Mouse (Mus musculus): ENCODE data around the gene Ccdc162. TPM values are rescaled to one million over a fixed set of nuclear protein-coding genes. Genes with fewer than 3 reads are reported as not detected.
A peak's percentile ranks its signal among the peaks of the same experiment; 100 is the strongest.

The Ccdc162 gene
- polyA plus RNA-seq, 1 experiment: 5.0 TPM

GRCm38 (mm10) chr10:41561701-41562395, 154.6 kb downstream of the Ccdc162 start:
- no peaks in the 10 kb centered on the region for H3K79me2 ChIP-seq (ENCODE audit: control insufficient read depth, insufficient read depth)
- H3K27me3 ChIP-seq (ENCODE audit: control insufficient read depth, insufficient read depth, insufficient read length): no peaks in the 10 kb centered on the region
- no peak overlapping the region for H3K4me3 ChIP-seq
- H3ac ChIP-seq (ENCODE audit: control insufficient read depth, insufficient read length): no peak overlapping the region
- H3K36me3 ChIP-seq (ENCODE audit: control insufficient read depth, insufficient read depth): no peaks in the 10 kb centered on the region
- TF ChIP-seq USF1 (IDR thresholded peaks at IDR 0.05; ENCODE audit: low read depth) (no peak), MYOD1 (IDR thresholded peaks at IDR 0.05; ENCODE audit: control insufficient read depth in 1 of 3, insufficient read length in 2 of 3, low read depth in 2 of 3) (no peak), SRF (IDR thresholded peaks at IDR 0.05; ENCODE audit: control insufficient read depth, insufficient read length, low read depth) (no peak), TCF12 (IDR thresholded peaks at IDR 0.05; ENCODE audit: insufficient read depth, poor library complexity, severe bottlenecking) (no peak), POLR2A (IDR thresholded peaks at IDR 0.05; ENCODE audit: insufficient read length, low read depth) (no peak), MAX (IDR thresholded peaks at IDR 0.05; ENCODE audit: low read depth) (no peak), MYOG (IDR thresholded peaks at IDR 0.05; ENCODE audit: control insufficient read depth in 1 of 3, insufficient read depth in 1 of 3, insufficient read length in 2 of 3, low read depth in 2 of 3) (no peak), REST (IDR thresholded peaks at IDR 0.05; ENCODE audit: insufficient read depth, insufficient read length) (no peak), POLR2AphosphoS2 (IDR thresholded peaks at IDR 0.05; ENCODE audit: insufficient read length, low read depth) (no peak), E2F4 (IDR thresholded peaks at IDR 0.05; ENCODE audit: insufficient read depth) (no peak), TCF3 (IDR thresholded peaks at IDR 0.05; ENCODE audit: insufficient read length, low read depth) (no peak)
- no peak overlapping the region for H3K4me2 ChIP-seq (ENCODE audit: low read depth)

GRCm38 (mm10) chr10:41558401-41558800, 158.0 kb downstream of the Ccdc162 start:
- TF ChIP-seq MYOD1 (IDR thresholded peaks at IDR 0.05; ENCODE audit: control insufficient read depth in 1 of 3, insufficient read length in 2 of 3, low read depth in 2 of 3) (no peak), MAX (IDR thresholded peaks at IDR 0.05; ENCODE audit: low read depth) (no peak), POLR2AphosphoS2 (IDR thresholded peaks at IDR 0.05; ENCODE audit: insufficient read length, low read depth) (no peak), SRF (IDR thresholded peaks at IDR 0.05; ENCODE audit: control insufficient read depth, insufficient read length, low read depth) (no peak), USF1 (IDR thresholded peaks at IDR 0.05; ENCODE audit: low read depth) (no peak), POLR2A (IDR thresholded peaks at IDR 0.05; ENCODE audit: insufficient read length, low read depth) (no peak)
- Histone ChIP-seq H3K36me3 (ENCODE audit: control insufficient read depth, insufficient read depth) (no peaks in the 10 kb centered on the region), H3K4me2 (ENCODE audit: low read depth) (no peak overlapping the region), H3K4me3 (no peak overlapping the region), H3K79me2 (ENCODE audit: control insufficient read depth, insufficient read depth) (no peaks in the 10 kb centered on the region), H3K27me3 (ENCODE audit: control insufficient read depth, insufficient read depth, insufficient read length) (no peaks in the 10 kb centered on the region), H3ac (ENCODE audit: control insufficient read depth, insufficient read length) (no peak overlapping the region)

- peak overlapping the region; percentile 37 for H3K4me2 ChIP-seq (ENCODE audit: low read depth)
- no peak overlapping the region for H3K4me3 ChIP-seq
- no peak overlapping the region for H3ac ChIP-seq (ENCODE audit: control insufficient read depth, insufficient read length)
- no peaks in the 10 kb centered on the region for H3K79me2 ChIP-seq (ENCODE audit: control insufficient read depth, insufficient read depth)
- peak in 2 of 3 experiments; percentile 52 to 54 for TF ChIP-seq MYOG (IDR thresholded peaks at IDR 0.05; ENCODE audit: control insufficient read depth in 1 of 3, insufficient read depth in 1 of 3, insufficient read length in 2 of 3, low read depth in 2 of 3)
- no peak for TF ChIP-seq USF1 (IDR thresholded peaks at IDR 0.05; ENCODE audit: low read depth)
- TF ChIP-seq REST (IDR thresholded peaks at IDR 0.05; ENCODE audit: insufficient read depth, insufficient read length): no peak
- peak; percentile 24 for TF ChIP-seq TCF12 (IDR thresholded peaks at IDR 0.05; ENCODE audit: insufficient read depth, poor library complexity, severe bottlenecking)
- TF ChIP-seq SRF (IDR thresholded peaks at IDR 0.05; ENCODE audit: control insufficient read depth, insufficient read length, low read depth): no peak
- peak; percentile 75 to 82 (median 80) for TF ChIP-seq MYOD1 (IDR thresholded peaks at IDR 0.05; ENCODE audit: control insufficient read depth in 1 of 3, insufficient read length in 2 of 3, low read depth in 2 of 3)
- no peaks in the 10 kb centered on the region for H3K27me3 ChIP-seq (ENCODE audit: control insufficient read depth, insufficient read depth, insufficient read length)
- no peaks in the 10 kb centered on the region for H3K36me3 ChIP-seq (ENCODE audit: control insufficient read depth, insufficient read depth)
Measured at GRCm38 (mm10) chr10:41555081-41555480, 161.4 kb downstream of the Ccdc162 start.

GRCm38 (mm10) chr10:41553711-41554110, 162.7 kb downstream of the Ccdc162 start:
- no peak for TF ChIP-seq TCF3 (IDR thresholded peaks at IDR 0.05; ENCODE audit: insufficient read length, low read depth)
- TF ChIP-seq SRF (IDR thresholded peaks at IDR 0.05; ENCODE audit: control insufficient read depth, insufficient read length, low read depth): no peak
- no peak for TF ChIP-seq POLR2AphosphoS2 (IDR thresholded peaks at IDR 0.05; ENCODE audit: insufficient read length, low read depth)
- no peak for TF ChIP-seq MAX (IDR thresholded peaks at IDR 0.05; ENCODE audit: low read depth)
- no peak for TF ChIP-seq USF1 (IDR thresholded peaks at IDR 0.05; ENCODE audit: low read depth)
- TF ChIP-seq CEBPB (IDR thresholded peaks at IDR 0.05; ENCODE audit: insufficient read depth, poor library complexity, severe bottlenecking): no peak
- no peak for TF ChIP-seq REST (IDR thresholded peaks at IDR 0.05; ENCODE audit: insufficient read depth, insufficient read length)
- TF ChIP-seq POLR2A (IDR thresholded peaks at IDR 0.05; ENCODE audit: insufficient read length, low read depth): no peak
- no peak for TF ChIP-seq MYOG (IDR thresholded peaks at IDR 0.05; ENCODE audit: control insufficient read depth in 1 of 3, insufficient read depth in 1 of 3, insufficient read length in 2 of 3, low read depth in 2 of 3)
- no peak for TF ChIP-seq MYOD1 (IDR thresholded peaks at IDR 0.05; ENCODE audit: control insufficient read depth in 1 of 3, insufficient read length in 2 of 3, low read depth in 2 of 3)
- peak overlapping the region; percentile 74 for H3K4me2 ChIP-seq (ENCODE audit: low read depth)
- no peaks in the 10 kb centered on the region for H3K36me3 ChIP-seq (ENCODE audit: control insufficient read depth, insufficient read depth)
- no peaks in the 10 kb centered on the region for H3K27me3 ChIP-seq (ENCODE audit: control insufficient read depth, insufficient read depth, insufficient read length)
- peak overlapping the region; percentile 15 for H3ac ChIP-seq (ENCODE audit: control insufficient read depth, insufficient read length)
- no peak overlapping the region for H3K4me3 ChIP-seq
- H3K79me2 ChIP-seq (ENCODE audit: control insufficient read depth, insufficient read depth): no peaks in the 10 kb centered on the region
